Mouse (Mus musculus) megakaryocyte, embryonic 14.5 days (primary cell): ENCODE data around the gene Asb5. TPM values are rescaled to one million over a fixed set of nuclear protein-coding genes. Genes with fewer than 3 reads are reported as not detected.
"Not testable (repeated sequence)": the region's sequence is repeated elsewhere in the genome, so short reads cannot be mapped to it uniquely, and the experiment has no call there.

Source experiments
- H3K27me3 ChIP-seq: replicated peaks from 2 replicates; pipeline ENCODE3; 2012; ENCODE audit warnings: inconsistent platforms
- H3K36me3 ChIP-seq: replicated peaks from 2 replicates; pipeline ENCODE3; 2012; ENCODE audit warnings: low read length, inconsistent platforms, mixed read lengths
- H3K4me1 ChIP-seq: 2 replicates; pipeline ENCODE4 v1.6.1; 2012; ENCODE audit warnings: inconsistent platforms
- H3K4me3 ChIP-seq: replicated peaks from 2 replicates; pipeline ENCODE3; 2012; ENCODE audit warnings: moderate library complexity, mild to moderate bottlenecking, inconsistent platforms
- H3K9me3 ChIP-seq: 2 replicates; pipeline ENCODE4 v1.6.1; 2012; ENCODE audit warnings: inconsistent platforms
- FLI1 ChIP-seq: IDR thresholded peaks from 2 replicates; pipeline ENCODE4 v1.6.1; 2012; ENCODE audit warnings: low read length, inconsistent platforms, mixed read lengths
- GATA1 ChIP-seq: IDR thresholded peaks from 3 replicates; pipeline ENCODE4 v1.6.1; 2012; ENCODE audit warnings: mixed read lengths, low read length, inconsistent platforms, borderline replicate concordance
- polyA plus RNA-seq: library from polyadenylated mRNA; stranded (reverse); fragments of >175 nt; gene quantifications from 2 replicates; pipeline ENCODE4 v1.2.3, GENCODE M21; 2012; ENCODE audit warnings: low replicate concordance; ENCODE audit not compliant: insufficient read depth

Gene Asb5
- polyA plus RNA-seq, 1 experiment = 0.37 TPM

DNA sequence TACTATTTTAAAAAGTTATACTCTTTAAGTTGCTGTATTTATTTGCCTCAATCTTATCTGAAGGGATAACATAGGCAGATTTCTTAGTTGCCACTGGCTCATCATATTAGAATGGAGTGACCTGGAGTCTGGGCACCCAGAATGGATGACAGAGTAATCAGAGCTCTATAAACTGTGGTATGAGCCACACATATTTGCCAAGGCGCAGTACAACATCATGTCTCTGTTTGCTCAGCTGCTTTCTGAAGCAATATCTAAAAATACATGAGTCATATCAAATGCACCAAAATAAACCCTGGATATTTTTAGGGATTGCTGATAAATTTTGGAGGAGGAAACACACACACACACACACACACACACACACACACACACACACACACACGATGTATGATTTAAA lies 80.0 kb downstream of the Asb5 start:
- Histone ChIP-seq H3K36me3 (no peaks in the 10 kb centered on the region), H3K4me3 (no peak overlapping the region), H3K4me1 (peaks cover 7% of the 10 kb centered on the region; the same call in 1 of the 2 replicates), H3K9me3 (no peaks in the 10 kb centered on the region), H3K27me3 (no peaks in the 10 kb centered on the region)
- no peak for TF ChIP-seq GATA1
- no peak for TF ChIP-seq FLI1

DNA sequence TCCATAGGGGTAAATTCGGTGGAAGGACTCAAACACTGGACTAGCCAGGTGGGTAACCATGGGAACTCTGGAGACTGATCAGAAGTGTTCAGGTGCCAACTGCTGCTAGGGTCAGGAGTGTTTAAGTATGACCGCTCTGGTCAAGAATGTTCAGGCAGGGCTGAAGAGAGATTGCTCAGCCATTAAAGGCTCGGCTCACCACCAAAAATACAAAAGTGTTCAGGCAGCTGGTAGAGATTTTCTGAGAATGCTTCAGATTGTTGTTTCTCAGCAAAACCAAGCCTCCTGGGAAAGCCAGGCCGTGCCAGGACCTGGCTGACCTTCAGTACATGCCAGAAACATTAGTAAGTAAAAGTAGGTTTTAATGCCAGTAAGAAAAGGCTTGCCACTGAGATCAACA lies 80.9 kb downstream of the Asb5 start:
- TF ChIP-seq FLI1 (no peak), GATA1 (no peak)
- H3K9me3 ChIP-seq = no peaks in the 10 kb centered on the region

DNA sequence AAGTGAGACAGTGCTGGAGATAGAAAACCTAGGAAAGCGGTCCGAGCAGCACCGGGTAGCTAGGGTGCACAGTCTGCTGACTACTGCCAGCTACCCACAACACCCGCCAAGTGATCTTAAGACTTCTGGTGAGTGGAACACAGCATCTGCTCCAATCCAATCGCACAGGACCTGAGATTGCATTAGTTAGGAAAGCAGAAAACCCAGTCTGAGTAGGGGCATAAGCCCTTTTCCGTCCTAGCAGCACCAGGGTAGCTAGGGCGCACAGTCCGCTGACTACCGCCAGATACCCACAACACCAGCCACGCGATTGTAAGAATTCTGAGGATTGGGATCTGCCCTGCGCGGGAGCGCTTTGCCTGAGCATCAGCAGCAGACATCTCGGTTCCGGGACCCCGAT lies 87.3 kb downstream of the Asb5 start:
- H3K4me3 ChIP-seq, H3K27me3 ChIP-seq, H3K4me1 ChIP-seq, H3K9me3 ChIP-seq, H3K36me3 ChIP-seq: not testable (repeated sequence)

More for the DNA sequence above, 80.9 kb downstream of the Asb5 start:
- no peak overlapping the region for H3K4me3 ChIP-seq
- peaks cover 4% of the 10 kb centered on the region; the same call in 1 of the 2 replicates for H3K4me1 ChIP-seq
- H3K27me3 ChIP-seq = no peaks in the 10 kb centered on the region
- H3K36me3 ChIP-seq = no peaks in the 10 kb centered on the region

Other genes starting within 250 kb of the Asb5 start
- 23.3 and 30.1 TPM in 2 replicates for gene Spcs3, start 418 bp downstream of the Asb5 start, polyA plus RNA-seq
- not detected in 2 replicates for gene Spata4, start 71.2 kb downstream of the Asb5 start, polyA plus RNA-seq